Mouse (Mus musculus) adrenal gland, postnatal 4 days (tissue): ENCODE data around the gene Armcx5. TPM values are rescaled to one million over a fixed set of nuclear protein-coding genes. Genes with fewer than 3 reads are reported as not detected.
"Not testable (repeated sequence)": the region's sequence is repeated elsewhere in the genome, so short reads cannot be mapped to it uniquely, and the experiment has no call there.

ENCODE experiments used
- DNase-seq, 2 experiments: peaks; one replicate each; pipeline ENCODE4 v3.0.0; 2021 to 2022; ENCODE audit warnings: low spot score in 2 of 2, mixed read lengths in 2 of 2
- long read RNA-seq, 2 experiments: library from polyadenylated mRNA; stranded (forward); transcript quantifications; one replicate each; pipeline ENCODE4 v2.0.0; 2021
- total RNA-seq, 2 experiments: library from RNA; stranded (reverse); gene quantifications; 2 replicates each; pipeline ENCODE4 v1.2.3; 2021

Armcx5 gene
- total RNA-seq, result 10 to 100 TPM; 23.8 to 28.6 TPM
- long read RNA-seq, experiment 1, partial matches to known transcripts, result 0 of 6 reads
- long read RNA-seq, experiment 1, other reads (novel, unspliced or antisense), result 2 of 6 reads
- long read RNA-seq, experiment 2, transcript Armcx5-202 (2 exons, 2,329 nt), result minor isoform, 8 of 31 reads
- long read RNA-seq, experiment 2, transcript Armcx5-201 (4 exons, 2,779 nt), result major isoform, 21 of 31 reads
- long read RNA-seq, experiment 2, partial matches to known transcripts, result 0 of 31 reads
- long read RNA-seq, experiment 2, other reads (novel, unspliced or antisense), result 2 of 31 reads

DNA sequence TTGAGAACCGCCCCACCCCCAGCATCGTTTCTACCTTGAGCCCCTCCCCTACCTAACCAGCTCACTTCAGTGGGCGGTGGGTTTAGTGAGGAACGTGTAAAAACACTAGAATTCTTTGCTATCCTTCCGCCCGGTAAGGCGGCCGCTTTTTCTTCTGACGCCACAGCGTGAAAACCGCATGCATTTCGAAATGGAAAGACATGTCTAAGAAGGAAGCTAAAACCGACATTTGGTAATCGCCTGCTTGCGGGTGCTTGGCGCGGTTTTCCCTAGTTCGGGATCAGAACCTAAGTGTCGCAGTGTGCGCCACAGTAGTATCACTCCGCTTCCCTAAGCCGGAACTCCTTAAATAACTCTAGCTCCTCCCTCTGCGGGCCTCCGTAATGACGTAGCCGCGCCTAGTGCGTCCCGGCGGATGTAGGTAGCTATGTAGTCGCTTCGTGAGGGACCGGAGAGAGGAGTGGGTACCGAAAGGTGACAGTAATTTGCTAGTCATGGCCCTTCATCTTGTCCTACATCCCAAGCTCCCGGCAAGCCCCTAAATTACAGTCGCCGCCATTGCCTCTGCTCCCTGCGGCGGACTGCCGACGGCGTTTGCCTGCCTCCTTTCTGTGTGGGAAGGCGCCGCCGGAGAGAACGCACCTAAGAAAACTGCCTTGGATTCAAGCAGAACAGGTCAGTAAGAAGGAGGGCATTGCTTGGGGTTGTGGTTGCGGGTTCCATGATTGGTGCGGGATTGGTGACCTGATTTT lies at the start of gene Armcx5, which contains the start of gene Gprasp1:
Armcx5 (plus strand) TSS at position 430 of the 752 bp plus-strand sequence.
Gprasp1 (plus strand) TSS at position 430 of the 752 bp plus-strand sequence.
- DNase-seq, result peak; percentile 49 to 64

DNA sequence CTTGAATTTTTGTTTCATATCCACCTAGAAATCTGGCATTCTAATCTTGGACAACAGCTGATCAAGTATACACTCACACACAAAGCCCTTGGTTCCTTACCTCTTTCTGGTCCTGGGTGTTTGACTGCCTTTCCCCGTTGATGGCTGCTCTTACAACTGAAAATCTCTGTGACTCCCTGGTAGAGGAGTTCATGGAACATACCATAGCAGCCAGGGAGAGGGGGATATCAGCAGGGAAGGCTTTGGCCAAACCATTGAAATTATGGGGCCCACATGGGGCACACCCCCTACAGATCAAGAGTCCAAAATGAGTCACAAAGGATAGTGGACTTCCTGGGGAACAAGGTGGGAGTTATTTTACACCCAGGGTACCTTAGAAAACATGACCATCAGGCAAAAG lies 48.9 kb upstream of the Armcx5 start, which contains the start of gene Tcp11x2:
Tcp11x2 (minus strand) TSS at position 158 of the 400 bp plus-strand sequence.
- DNase-seq, result no peak

DNA sequence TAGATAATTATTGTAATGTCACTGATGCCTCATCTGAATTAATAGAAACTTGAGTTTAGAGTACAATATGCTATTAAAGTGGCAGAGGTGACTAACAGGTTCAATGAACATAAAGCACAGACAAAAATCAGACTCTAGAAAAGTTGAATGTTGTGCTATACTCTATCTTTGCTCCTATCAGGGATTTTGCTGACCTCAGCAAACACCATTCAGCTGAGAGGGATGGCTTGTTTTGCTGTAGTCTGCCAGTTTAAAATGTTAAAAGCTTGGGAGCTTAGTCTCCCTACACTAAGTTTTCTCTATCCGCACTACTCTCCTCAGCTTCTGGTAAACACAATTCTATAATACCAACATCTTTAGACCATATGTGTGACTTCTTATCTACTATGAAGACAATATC lies 39.4 kb upstream of the Armcx5 start:
- no peak for DNase-seq

DNA sequence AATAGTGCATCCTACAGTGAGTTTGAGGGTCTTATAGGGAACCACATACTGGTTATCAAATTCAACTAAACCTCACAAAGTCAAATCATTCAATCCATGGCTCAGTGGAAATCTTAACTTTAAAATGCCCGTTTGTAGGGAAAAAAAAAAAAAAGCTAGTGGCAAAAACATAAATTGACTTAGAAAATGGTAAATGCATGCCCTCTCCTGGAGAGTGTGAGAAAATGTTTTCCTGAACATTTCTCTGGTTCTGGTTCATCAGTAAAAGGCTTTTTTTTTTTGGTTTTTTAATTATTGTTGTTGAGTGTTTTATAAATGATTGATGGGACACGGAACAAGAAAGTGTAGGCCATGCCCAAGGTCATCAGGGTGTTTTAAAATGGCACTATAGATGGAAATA lies 38.2 kb upstream of the Armcx5 start:
- no peak for DNase-seq

DNA sequence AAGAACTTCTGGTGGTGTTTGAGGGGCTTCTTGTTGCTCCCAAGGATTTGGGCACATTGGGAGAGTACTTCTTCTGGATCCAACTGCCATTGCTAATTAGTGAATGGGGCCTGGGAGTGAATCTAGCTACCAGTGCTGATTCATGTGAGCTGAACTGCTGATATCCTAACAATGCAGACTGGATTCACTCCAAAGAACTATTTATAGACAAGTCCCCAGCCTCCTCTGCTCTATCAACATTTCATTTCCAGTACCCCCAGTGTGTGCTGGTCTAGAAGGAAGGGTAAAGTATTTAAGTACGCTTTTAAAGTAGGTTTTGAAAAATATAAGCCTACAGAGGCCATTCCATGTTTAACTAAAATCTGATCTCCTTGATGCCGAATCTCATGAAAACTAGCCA lies 29.7 kb upstream of the Armcx5 start:
- no peak for DNase-seq

DNA sequence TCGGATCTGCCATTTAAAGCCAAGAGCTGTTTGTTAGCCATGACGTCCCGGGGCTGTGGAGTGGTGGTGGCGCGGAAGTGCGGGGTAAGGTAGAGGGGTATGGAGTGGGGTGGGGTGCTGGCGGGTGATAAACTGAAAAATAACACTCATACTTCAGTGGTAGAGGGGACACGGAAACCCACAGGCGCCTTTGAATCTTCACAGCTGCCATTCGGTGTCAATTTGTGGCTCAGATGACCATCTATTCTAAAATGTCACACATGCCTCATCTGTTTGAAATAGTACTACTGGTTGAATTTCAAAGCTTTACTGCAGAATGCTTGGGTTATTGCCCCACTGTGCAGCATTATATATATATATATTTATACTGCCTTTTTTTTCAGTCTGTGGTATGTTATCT lies 17.4 kb upstream of the Armcx5 start, which contains the start of gene Tmsb15a:
Tmsb15a (minus strand) TSS at position 101 of the 400 bp plus-strand sequence.
- DNase-seq, result no peak

DNA sequence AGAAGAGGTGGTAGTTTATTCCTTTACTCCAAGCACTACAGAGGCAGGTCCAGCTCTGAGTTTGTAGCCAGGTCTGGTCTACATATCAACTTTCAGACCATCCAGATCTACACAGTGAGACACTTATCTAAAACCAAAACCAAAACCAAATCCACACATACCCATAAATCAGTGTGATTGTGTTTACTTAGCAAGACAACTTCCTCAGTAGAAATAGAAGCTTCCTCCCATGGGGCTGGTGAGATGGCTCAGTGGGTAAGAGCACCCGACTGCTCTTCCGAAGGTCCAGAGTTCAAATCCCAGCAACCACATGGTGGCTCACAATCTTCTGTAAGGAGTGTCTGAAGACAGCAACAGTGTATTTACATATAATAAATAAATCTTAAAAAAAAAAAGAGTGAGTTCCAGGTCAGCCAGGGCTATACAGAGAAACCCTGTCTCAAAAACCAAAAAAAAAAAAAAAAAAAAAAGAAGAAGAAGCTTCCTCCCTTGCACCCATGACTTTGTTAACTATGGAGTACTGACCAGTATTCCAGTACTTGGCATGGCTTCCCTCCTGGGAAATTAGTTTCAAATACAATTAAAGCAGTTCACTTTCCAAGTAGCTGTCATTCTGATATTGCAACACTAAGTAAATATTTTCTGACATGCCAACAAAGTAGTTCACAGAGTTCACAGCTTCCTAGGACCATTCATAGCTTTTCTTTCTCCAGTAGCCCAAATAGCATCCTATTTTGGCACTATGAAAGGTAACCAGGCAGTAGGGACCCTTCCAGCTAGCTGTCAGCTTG lies 3.6 kb upstream of the Armcx5 start:
- DNase-seq, result no peak

DNA sequence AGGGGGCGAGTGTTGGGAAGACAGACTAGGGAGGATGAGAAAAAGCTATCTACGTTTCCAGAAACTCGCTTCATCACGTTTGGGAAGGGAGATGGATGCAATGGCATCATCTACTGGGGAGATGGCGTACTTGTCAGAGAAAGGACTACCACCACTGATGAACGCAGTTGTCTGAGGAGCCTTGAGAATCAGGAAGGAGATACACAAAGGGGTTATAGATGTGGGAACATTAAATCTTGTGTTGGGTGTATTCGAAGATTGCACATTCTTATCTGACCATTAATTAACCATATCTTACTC lies 473 bp downstream of the Armcx5 start:
- DNase-seq, result no peak

DNA sequence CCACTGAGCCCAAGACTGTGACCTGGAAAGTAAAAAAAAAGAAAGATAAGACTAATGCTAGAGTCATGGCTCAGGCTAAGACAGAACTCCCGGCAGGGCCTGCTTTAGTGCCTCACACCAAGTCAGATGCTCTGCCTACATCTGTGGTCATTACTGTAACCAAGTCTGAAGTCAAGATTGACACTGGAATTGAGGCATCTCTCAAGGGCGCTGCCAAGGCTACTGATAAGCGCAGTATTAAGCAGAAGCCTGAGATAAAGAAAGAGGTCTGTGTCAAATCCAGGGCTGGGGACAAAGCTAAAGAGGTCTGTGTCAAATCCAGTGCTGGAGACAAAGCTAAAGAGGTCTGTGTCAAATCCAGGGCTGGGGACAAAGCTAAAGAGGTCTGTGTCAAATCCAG lies 2.8 kb downstream of the Armcx5 start:
- DNase-seq, result not testable (repeated sequence)

DNA sequence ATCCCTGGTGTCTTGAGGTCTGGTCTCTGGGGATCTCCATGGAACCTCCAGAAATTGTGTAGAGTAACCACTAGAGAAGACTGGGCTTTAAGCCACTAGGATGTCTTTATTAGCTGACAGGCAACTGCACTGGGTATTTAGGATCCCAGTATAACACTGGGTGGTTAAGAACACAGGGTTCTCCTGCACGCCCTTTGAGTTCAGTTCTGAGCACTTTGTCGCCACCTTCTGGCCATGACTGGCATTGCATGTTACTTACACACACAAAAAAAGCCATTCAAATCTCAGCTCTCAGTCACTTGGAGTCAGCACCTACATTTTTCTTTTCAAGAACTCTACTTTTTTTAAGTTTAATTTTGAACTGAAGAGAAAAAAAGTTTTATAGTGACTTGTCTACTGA lies 10.3 kb downstream of the Armcx5 start:
- peak; percentile 38 to 41 for DNase-seq

DNA sequence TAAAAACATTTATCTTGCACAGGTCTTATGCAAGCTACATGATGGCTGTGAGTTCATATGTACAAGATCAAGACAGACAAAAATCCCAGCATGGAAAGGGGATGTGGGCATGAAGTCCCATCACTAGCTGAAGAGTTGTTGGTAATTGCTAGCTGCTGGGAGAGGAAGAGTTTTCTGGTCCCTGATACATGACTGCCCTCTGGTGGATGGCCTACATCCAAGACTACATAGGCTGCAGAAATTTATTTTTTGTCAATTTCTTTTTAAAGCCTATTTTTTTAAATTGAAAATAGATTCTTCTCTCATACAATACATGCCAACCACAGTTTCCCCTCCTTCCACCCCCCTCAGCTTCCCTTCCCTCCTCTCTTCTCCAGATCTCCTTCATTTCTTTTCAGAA lies 19.2 kb downstream of the Armcx5 start:
- no peak for DNase-seq

DNA sequence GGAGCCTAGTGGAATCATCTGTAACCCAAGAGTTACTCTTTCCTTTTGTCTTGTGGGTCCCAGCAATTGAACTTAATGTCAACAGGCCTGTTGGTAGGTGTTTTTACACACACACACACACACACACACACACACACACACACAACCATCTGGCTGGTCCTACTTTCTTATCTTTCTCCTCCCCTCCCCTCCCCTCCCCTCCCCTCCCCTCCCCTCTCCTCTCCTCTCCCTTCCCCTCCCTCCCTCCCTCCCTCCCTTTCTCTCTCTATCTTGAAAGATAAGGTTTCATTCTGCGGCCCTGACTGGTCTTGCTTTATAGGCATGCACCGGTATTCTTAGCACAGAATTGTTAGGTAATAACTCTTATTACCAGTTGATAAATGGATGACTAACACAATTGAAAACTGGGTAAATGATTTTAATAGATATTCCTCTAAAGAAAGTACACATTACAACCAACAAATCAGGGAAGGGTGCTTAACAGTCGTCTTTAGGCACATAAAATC lies 25.6 kb downstream of the Armcx5 start:
- DNase-seq, result no peak

DNA sequence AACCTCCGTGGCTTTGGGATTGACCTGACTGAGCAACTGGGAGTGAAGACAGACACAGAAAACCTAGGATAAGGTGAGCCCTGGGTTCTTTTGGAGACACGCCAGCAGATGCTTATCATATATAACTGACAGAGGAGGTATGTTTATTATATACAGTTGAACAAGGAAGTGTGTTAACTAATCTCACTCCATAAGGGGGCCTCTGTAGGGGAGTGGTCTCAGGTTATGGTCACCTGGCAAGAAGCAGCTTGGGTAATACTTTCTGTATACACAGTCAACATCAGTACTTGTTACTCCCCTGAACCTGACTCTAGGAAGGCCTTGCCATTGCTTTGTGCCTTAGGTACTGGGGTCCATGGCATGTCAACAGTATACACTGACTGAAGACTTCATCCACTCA lies 26.0 kb downstream of the Armcx5 start:
- no peak for DNase-seq

DNA sequence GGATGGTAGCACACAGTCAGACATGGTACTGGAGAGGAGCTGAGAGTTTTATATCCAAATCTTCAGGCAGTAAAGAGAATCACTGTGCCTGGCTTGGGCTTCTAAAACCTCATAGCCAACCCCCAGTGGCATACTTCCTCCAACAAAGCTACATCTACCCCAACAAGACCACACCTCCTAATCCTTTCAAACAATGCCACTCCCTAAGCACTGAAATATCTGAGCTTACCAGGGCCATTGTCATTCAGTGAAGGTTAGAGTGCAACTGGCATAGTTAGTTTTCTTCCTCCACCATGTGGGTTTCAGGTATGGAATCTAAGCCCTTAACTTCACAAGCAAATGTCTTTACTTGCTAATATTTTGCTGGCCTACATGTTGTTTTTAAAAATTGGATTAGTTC lies 49.0 kb downstream of the Armcx5 start:
- DNase-seq, result no peak

DNA sequence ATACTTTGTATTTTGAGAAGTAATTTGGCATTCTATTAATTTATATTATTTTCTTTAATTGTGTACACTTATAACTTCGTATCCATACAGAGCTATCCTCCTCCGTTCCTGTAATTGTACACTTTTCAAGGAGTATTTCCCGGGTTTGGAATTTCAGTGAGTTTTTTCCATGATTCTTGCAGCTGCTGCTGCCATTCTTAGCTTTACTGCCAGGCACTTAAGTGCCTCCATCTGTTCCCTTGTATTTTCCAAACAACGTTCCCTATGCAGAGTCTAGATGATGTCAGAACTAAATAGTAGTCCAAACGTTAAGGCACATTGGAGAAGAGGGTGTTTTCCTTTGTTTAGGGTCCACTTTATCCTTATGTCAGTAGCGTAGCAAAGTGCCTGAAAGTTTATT lies 49.8 kb downstream of the Armcx5 start:
- no peak for DNase-seq

DNA sequence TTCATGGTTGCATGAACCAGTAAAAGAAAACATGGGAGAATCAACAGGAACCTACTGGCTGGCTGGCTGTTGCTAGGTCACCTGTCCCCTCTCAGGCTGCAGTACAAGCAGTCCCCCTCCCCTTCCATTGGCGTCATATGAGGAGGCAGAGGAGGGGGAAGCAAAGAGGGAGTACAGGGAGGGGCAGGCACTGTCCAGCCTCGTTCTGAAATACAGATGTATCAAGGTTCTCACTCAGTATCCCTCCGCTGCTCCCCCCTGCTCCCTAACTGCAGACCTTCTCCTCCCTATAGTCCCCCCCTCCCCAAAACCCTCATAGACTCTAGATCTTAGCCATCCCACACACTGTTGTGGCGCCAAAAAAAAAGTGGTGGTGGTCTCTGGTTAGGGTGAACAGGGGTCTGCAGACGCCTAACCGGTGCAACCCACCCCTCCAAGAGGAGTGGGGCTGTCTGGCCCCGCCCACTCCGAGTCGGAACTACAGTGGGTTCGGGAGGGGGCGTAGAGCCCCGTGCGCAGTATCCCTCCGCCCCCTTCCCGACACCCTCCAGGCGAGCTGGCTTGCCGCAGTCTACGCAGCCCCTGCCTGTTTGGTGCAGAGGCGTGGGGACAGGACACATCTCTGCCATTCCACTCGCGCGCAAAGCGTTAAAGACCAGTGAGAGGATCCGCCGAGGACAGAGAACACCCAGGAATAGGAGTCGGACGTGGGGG lies 53.2 kb downstream of the Armcx5 start:
- DNase-seq, result peak in 1 of 2 experiments; percentile 24

DNA sequence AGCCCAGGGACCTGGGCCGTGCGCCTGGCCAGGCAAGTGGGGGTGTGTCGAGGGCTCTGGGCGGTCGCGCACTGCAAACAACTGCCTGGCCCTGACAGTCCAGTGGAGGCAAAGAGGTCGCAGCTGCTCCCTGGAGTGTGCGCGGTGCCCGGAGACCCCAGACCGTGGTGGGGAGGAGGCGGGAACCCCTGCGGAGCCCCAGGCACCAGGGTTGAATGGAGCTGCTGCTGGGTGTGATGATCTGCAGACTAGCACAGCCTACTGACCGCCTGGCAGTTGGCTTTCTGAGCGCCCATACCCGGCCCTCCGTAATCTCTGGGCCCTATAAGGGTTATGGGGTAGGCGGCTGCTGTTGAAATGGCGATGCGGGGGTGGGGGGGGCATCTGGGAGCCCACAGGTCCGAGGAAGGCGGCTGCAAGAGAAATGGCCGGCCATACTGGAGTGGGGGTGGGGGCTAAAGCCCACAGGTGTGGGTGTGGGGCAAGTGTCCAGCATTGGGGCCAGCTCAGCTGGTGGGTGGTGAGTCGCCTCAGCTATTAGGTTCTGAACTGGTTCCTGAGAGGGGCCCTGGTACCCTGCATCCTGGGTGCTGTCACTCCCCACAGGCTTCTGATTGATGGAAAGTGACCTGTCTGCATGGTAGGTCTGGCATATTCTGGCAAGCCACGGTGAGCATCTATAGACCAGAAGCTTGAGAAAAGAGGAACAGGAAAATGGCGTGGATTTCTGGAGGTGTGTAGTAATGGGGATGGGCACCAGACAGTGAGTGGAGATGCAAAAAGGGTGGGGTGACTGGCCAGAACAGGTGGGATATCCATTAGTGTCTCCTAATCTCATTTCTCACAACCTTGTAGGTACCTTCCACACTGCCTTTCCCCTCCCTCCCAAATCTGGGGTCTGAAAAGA lies 54.0 kb downstream of the Armcx5 start:
- not testable (repeated sequence) for DNase-seq
